Mouse (Mus musculus) kidney, postnatal 14 days (tissue): ENCODE results near the gene Eif3g.

Experiments used
- DNase-seq: peaks from one replicate; pipeline ENCODE4 v3.0.0; 2022; ENCODE audit warnings: mixed read lengths

Gene Eif3g

GRCm38 (mm10) chr9:20850179-20850578 lies 48.2 kb downstream of the Eif3g start:
- no peak for DNase-seq
